26 mouse cellular contexts compared by ENCODE assay signal in genomic region chr9:117784186-117784591, GRCm38 (mm10).
DNase-seq lines count a peak whose midpoint lies in the region; ATAC-seq and TF ChIP-seq lines count a peak whose summit lies in the region.
"Had no signal": no experiment of that assay in that cellular context is flagged by ENCODE, and none has a peak within 500 bp of the region (broad histone marks: within the 10 kb centered on the region; RNA-seq: fewer than 3 reads in every experiment).

No protein-coding gene starts in this region.

- DNase-seq in embryonic facial prominence, embryonic 11.5 days (ENCODE audit: low spot score) = peak; percentile 7
- DNase-seq in embryonic facial prominence, embryonic 10.5 days (ENCODE audit: low spot score) = no peak
- DNase-seq in kidney, adult 18-20 months = no peak
- DNase-seq in Muller cell, postnatal 12 days (ENCODE audit: inconsistent ontology term) = peak; percentile 42
- DNase-seq in cerebellum, adult 2 months = no peak
- DNase-seq: adrenal gland, postnatal 14 days; B cell, adult 2 months; cerebellum, adult 11-12 months; cerebellum, adult 9-11 months; cerebellum, postnatal 36 days; gastrocnemius, postnatal 36 days; heart, adult 18-20 months; heart, postnatal 14 days had no signal

- no peaks in the 10 kb centered on the region for H3K4me1 ChIP-seq in embryonic facial prominence, embryonic 11.5 days (ENCODE audit: control insufficient read depth, insufficient read depth, low read length)
- H3K4me1 ChIP-seq in embryonic facial prominence, embryonic 10.5 days = peaks cover 6% of the 10 kb centered on the region; the same call in 1 of the 2 replicates
- H3K4me1 ChIP-seq in kidney, embryonic 16.5 days (ENCODE audit: insufficient read depth, low read length) = no peaks in the 10 kb centered on the region
- H3K4me1 ChIP-seq in embryonic facial prominence, embryonic 15.5 days = no peaks in the 10 kb centered on the region
- no peaks in the 10 kb centered on the region for H3K4me1 ChIP-seq in cerebellum, adult 2 months (ENCODE audit: control insufficient read depth, insufficient read depth, low read length)
- H3K4me1 ChIP-seq: heart, embryonic 15.5 days had no signal

- WGBS in embryonic facial prominence, embryonic 11.5 days = 66% methylated on average over 5 of the region's 5 CpGs
- WGBS in embryonic facial prominence, embryonic 10.5 days = 65% methylated on average over 5 of the region's 5 CpGs
- WGBS in kidney, embryonic 16.5 days = 30% methylated on average over 5 of the region's 5 CpGs
- WGBS in embryonic facial prominence, embryonic 15.5 days = 43% methylated on average over 5 of the region's 5 CpGs
- WGBS in cerebellum, adult 2 months = 68% methylated on average over 5 of the region's 5 CpGs

- no peak overlapping the region for H3K27ac ChIP-seq in embryonic facial prominence, embryonic 11.5 days (replicated peaks; ENCODE audit: low read depth, low read length)
- H3K27ac ChIP-seq in embryonic facial prominence, embryonic 10.5 days (replicated peaks) = no peak overlapping the region
- H3K27ac ChIP-seq in kidney, embryonic 16.5 days (ENCODE audit: low read length) = no peak overlapping the region
- no peak overlapping the region for H3K27ac ChIP-seq in embryonic facial prominence, embryonic 15.5 days (replicated peaks)
- H3K27ac ChIP-seq in cerebellum, adult 2 months (ENCODE audit: insufficient read depth, low read length) = no peak overlapping the region
- H3K27ac ChIP-seq: embryonic facial prominence, embryonic 12.5 days; forebrain, embryonic 10.5 days; heart, embryonic 15.5 days; hindbrain, embryonic 13.5 days; hindbrain, postnatal 0 days had no signal

- no peak for TF ChIP-seq CTCF in cerebellum, adult 2 months (IDR thresholded peaks at IDR 0.05; ENCODE audit: borderline replicate concordance, insufficient read depth, low read depth, low read length)

- no peak overlapping the region for H3K4me3 ChIP-seq in embryonic facial prominence, embryonic 11.5 days (ENCODE audit: low read depth, low read length)
- no peak overlapping the region for H3K4me3 ChIP-seq in embryonic facial prominence, embryonic 10.5 days
- no peak overlapping the region for H3K4me3 ChIP-seq in kidney, embryonic 16.5 days (ENCODE audit: low read length)
- H3K4me3 ChIP-seq in embryonic facial prominence, embryonic 15.5 days (replicated peaks) = no peak overlapping the region
- no peak overlapping the region for H3K4me3 ChIP-seq in cerebellum, adult 2 months (replicated peaks; ENCODE audit: insufficient read depth, low read depth, low read length)
- H3K4me3 ChIP-seq: embryonic facial prominence, embryonic 12.5 days; erythroblast, embryonic 14.5 days; forebrain, embryonic 10.5 days; heart, embryonic 15.5 days; hindbrain, embryonic 13.5 days had no signal

- no peak overlapping the region for H3K9ac ChIP-seq in embryonic facial prominence, embryonic 11.5 days (replicated peaks; ENCODE audit: low read length)
- H3K9ac ChIP-seq in kidney, embryonic 16.5 days (replicated peaks; ENCODE audit: low read length) = no peak overlapping the region
- no peak overlapping the region for H3K9ac ChIP-seq in embryonic facial prominence, embryonic 15.5 days
- H3K9ac ChIP-seq: embryonic facial prominence, embryonic 12.5 days; heart, embryonic 15.5 days; hindbrain, embryonic 13.5 days had no signal

- H3K36me3 ChIP-seq in embryonic facial prominence, embryonic 11.5 days (replicated peaks; ENCODE audit: control insufficient read depth, insufficient read depth, low read depth, low read length) = no peaks in the 10 kb centered on the region
- H3K36me3 ChIP-seq in embryonic facial prominence, embryonic 10.5 days (replicated peaks) = no peaks in the 10 kb centered on the region
- H3K36me3 ChIP-seq in kidney, embryonic 16.5 days (ENCODE audit: insufficient read depth, low read length) = no peaks in the 10 kb centered on the region
- H3K36me3 ChIP-seq in embryonic facial prominence, embryonic 15.5 days = no peaks in the 10 kb centered on the region
- H3K36me3 ChIP-seq: embryonic facial prominence, embryonic 12.5 days; forebrain, embryonic 10.5 days; G1E; heart, embryonic 15.5 days; hindbrain, embryonic 13.5 days had no signal

- ATAC-seq in embryonic facial prominence, embryonic 11.5 days (replicated peaks; ENCODE audit: insufficient number of reproducible peaks, low FRiP score, low TSS enrichment, low read depth) = no peak
- peak; percentile 81 for ATAC-seq in kidney, embryonic 16.5 days (ENCODE audit: low FRiP score, low TSS enrichment)
- ATAC-seq in embryonic facial prominence, embryonic 15.5 days (ENCODE audit: insufficient number of reproducible peaks, low FRiP score, low TSS enrichment, low read depth) = 0 out of 2 replicates have a peak, but pooled peaks have one; percentile 39
- ATAC-seq: activated CD4-positive, CD25-positive, alpha-beta regulatory T cell, adult 4 months; CD4-positive, CD25-positive, alpha-beta regulatory T cell, adult 4 months; forebrain, embryonic 14.5 days; hindbrain, postnatal 0 days had no signal

- no peak for TF ChIP-seq POLR2A in cerebellum, adult 2 months (IDR thresholded peaks at IDR 0.05; ENCODE audit: borderline replicate concordance, insufficient read depth, low read length)

- no peaks in the 10 kb centered on the region for H3K27me3 ChIP-seq in embryonic facial prominence, embryonic 11.5 days (ENCODE audit: control insufficient read depth, insufficient read depth, low read length)
- H3K27me3 ChIP-seq in embryonic facial prominence, embryonic 10.5 days (replicated peaks; ENCODE audit: low read depth, poor library complexity, severe bottlenecking) = no peaks in the 10 kb centered on the region
- no peaks in the 10 kb centered on the region for H3K27me3 ChIP-seq in kidney, embryonic 16.5 days (ENCODE audit: insufficient read depth, low read length)
- no peaks in the 10 kb centered on the region for H3K27me3 ChIP-seq in embryonic facial prominence, embryonic 15.5 days
- no peaks in the 10 kb centered on the region for H3K27me3 ChIP-seq in cerebellum, adult 2 months (ENCODE audit: control insufficient read depth, insufficient read depth, low read length)
- H3K27me3 ChIP-seq: embryonic facial prominence, embryonic 12.5 days; heart, embryonic 15.5 days; hindbrain, embryonic 13.5 days had no signal

- no peaks in the 10 kb centered on the region for H3K9me3 ChIP-seq in embryonic facial prominence, embryonic 11.5 days (replicated peaks; ENCODE audit: control insufficient read depth, low read length)
- H3K9me3 ChIP-seq in embryonic facial prominence, embryonic 10.5 days = no peaks in the 10 kb centered on the region
- H3K9me3 ChIP-seq in kidney, embryonic 16.5 days (ENCODE audit: low read length) = no peaks in the 10 kb centered on the region
- no peaks in the 10 kb centered on the region for H3K9me3 ChIP-seq in embryonic facial prominence, embryonic 15.5 days (replicated peaks)
- H3K9me3 ChIP-seq: embryonic facial prominence, embryonic 12.5 days; forebrain, embryonic 10.5 days; heart, embryonic 15.5 days; hindbrain, embryonic 13.5 days had no signal

- no peak overlapping the region for H3K4me2 ChIP-seq in embryonic facial prominence, embryonic 11.5 days (ENCODE audit: low read depth, low read length)
- H3K4me2 ChIP-seq in kidney, embryonic 16.5 days (replicated peaks; ENCODE audit: low read depth, low read length) = no peak overlapping the region
- H3K4me2 ChIP-seq in embryonic facial prominence, embryonic 15.5 days (replicated peaks) = no peak overlapping the region
- H3K4me2 ChIP-seq: embryonic facial prominence, embryonic 12.5 days; heart, embryonic 11.5 days; heart, embryonic 15.5 days; hindbrain, embryonic 13.5 days had no signal

Comparison
In these comparisons a context has a peak if more than half of its experiments do, and no peak if none do; other contexts are left out.
1. DNase-seq: peak in embryonic facial prominence, embryonic 11.5 days (single experiment) and Muller cell, postnatal 12 days (single experiment); none in embryonic facial prominence, embryonic 10.5 days (single experiment), kidney, adult 18-20 months (single experiment) and cerebellum, adult 2 months (0 of 2).